Mouse (Mus musculus): ENCODE data around the gene Gsdma3. TPM values are rescaled to one million over a fixed set of nuclear protein-coding genes. Genes with fewer than 3 reads are reported as not detected.
"Not testable (repeated sequence)": the region's sequence is repeated elsewhere in the genome, so short reads cannot be mapped to it uniquely, and the experiment has no call there.

Gsdma3 gene
- polyA plus RNA-seq, 1 experiment from 2014 or later, result not detected

DNA sequence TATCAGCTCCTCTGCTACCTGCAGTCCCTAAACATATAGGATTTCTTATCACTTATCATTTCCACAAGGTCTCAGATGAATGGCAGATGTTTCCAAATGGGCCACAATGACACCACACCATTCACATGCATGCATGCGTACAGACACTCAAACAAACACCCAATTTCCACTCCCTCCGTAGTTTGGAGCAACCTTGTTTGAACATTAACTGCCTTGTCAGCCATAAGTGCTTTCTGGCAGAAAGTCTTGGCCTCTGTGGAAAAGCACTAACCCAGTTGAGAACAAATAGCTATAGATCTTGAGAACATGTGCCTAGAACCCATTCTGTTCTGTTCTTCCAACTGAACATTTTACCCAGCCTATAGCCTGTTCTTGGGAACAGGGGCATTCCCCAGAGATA lies 19.8 kb downstream of the Gsdma3 start:
- peaks cover 39% of the 10 kb centered on the region for H3K27me3 ChIP-seq (ENCODE audit: insufficient read depth, poor library complexity, severe bottlenecking)
- no peak for DNase-seq (ENCODE audit: low spot score)
- WGBS, result 71% methylated on average over 2 of the region's 2 CpGs

DNA sequence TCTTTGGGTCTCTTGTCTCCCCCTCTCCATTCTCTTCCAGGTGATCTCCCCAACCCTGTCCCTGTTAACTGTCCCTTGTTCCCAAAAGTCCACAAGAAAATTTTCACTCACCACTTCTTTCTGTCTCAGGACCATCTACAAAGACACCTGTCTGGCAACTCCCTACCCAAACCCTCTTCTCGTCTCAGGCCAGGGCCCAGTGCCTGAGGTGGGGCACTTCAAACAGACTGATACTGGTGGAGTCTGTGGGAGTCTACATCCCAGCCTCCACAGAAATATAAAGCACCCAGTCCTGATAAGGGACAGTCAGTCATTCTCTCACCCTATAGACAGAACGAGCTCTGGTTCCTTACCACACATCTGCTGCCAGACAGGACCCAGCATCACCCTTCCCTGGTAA lies 20.3 kb downstream of the Gsdma3 start, which contains the start of gene Gsdma2:
Gene Gsdma2 (plus strand): TSS at position 301 of the 400 bp plus-strand sequence.
- Histone ChIP-seq H3K4me3 (no peak within 1 kb of the TSS), H3K4me1 (no peaks in the 10 kb centered on the region), H3K36me3 (no peaks in the 10 kb centered on the region), H3K9me3 (no peaks in the 10 kb centered on the region), H3K27ac (no peak within 1 kb of the TSS), H3K27me3 (ENCODE audit: insufficient read depth, poor library complexity, severe bottlenecking) (peaks cover 37% of the 10 kb centered on the region)
- WGBS, result 54% methylated on average over 2 of the region's 2 CpGs
- no peak for DNase-seq (ENCODE audit: low spot score)

More for the DNA sequence above, 19.8 kb downstream of the Gsdma3 start:
- Histone ChIP-seq H3K4me1 (no peaks in the 10 kb centered on the region), H3K36me3 (no peaks in the 10 kb centered on the region), H3K9me3 (no peaks in the 10 kb centered on the region), H3K27ac (no peak overlapping the region), H3K4me3 (no peak overlapping the region)

DNA sequence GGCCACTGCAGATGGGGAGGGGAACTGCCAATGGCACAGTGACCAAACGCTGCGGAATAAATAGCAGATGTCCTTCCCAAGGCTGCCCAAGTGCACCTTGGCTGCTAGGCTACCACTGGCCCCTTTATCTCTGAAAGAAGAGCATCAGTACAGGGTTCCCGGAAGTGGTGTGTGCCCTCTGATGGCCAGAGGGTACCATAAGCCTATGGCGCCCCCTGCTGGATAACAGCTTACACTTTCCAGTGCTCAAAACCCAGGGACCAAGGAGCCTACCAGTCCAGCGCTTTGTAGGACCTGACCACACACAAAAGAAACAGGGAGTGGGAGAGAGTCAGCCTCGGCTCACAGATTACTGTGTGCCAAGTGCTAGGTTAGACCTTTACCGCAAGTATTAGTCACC lies 28.9 kb downstream of the Gsdma3 start:
- peak; percentile 83 for DNase-seq (ENCODE audit: low spot score)
- H3K27ac ChIP-seq, H3K4me1 ChIP-seq, H3K36me3 ChIP-seq, H3K9me3 ChIP-seq, H3K4me3 ChIP-seq: not testable (repeated sequence)
- 8% methylated on average over 7 of the region's 7 CpGs for WGBS
- peaks cover 13% of the 10 kb centered on the region for H3K27me3 ChIP-seq (ENCODE audit: insufficient read depth, poor library complexity, severe bottlenecking)

DNA sequence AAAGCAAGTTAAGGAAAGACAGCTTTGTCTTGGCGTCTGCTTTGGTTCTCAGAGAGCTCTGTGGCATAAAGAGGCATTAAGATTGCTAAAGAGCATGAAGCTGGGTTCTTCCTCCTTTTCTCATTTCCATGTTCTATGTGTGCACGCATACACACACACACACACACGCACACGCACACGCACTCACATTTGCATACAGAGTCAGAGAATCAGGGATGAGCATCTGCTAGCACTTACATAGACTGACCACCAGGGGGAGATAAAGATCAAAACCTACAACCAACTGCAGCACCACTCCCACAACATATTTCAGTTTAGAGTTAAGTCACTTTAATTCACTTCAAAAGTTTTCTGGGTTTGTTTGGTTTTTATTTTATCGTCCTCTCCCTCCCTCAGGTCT lies 34.4 kb downstream of the Gsdma3 start:
- Histone ChIP-seq H3K36me3 (no peaks in the 10 kb centered on the region), H3K9me3 (no peaks in the 10 kb centered on the region), H3K4me1 (no peaks in the 10 kb centered on the region), H3K4me3 (no peak overlapping the region), H3K27me3 (ENCODE audit: insufficient read depth, poor library complexity, severe bottlenecking) (peaks cover 21% of the 10 kb centered on the region; the same call in 1 of the 2 replicates), H3K27ac (no peak overlapping the region)
- 12% methylated on average over 6 of the region's 6 CpGs for WGBS
- DNase-seq (ENCODE audit: low spot score), result no peak

DNA sequence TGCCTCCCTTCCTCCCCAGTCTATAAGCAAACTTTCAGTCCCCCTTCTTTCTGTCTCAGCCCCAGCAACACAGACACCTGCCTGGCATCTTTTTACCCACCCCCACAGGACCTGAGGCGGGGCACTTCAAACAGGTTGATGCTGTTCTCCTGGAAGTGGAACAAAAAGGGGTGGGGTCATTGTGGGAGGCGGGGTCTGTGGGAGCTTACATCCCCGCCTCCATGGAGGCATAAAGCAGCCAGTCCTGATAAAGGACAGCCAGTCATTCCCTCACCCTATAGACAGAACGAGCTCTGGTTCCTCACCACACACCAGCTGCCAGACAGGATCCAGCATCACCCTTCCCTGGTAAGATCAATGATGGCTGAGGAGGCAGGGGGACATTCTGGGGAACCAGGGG lies 37.9 kb downstream of the Gsdma3 start, which contains the start of gene Gsdma:
Gene Gsdma (plus strand): TSS at position 261 of the 400 bp plus-strand sequence.
- H3K4me1 ChIP-seq, result no peaks in the 10 kb centered on the region
- no peaks in the 10 kb centered on the region for H3K9me3 ChIP-seq
- WGBS, result 18% methylated on average over 4 of the region's 4 CpGs
- H3K36me3 ChIP-seq, result no peaks in the 10 kb centered on the region
- H3K4me3 ChIP-seq, result no peak within 1 kb of the TSS
- no peak within 1 kb of the TSS for H3K27ac ChIP-seq
- peaks cover 51% of the 10 kb centered on the region for H3K27me3 ChIP-seq (ENCODE audit: insufficient read depth, poor library complexity, severe bottlenecking)
- DNase-seq (ENCODE audit: low spot score), result no peak

DNA sequence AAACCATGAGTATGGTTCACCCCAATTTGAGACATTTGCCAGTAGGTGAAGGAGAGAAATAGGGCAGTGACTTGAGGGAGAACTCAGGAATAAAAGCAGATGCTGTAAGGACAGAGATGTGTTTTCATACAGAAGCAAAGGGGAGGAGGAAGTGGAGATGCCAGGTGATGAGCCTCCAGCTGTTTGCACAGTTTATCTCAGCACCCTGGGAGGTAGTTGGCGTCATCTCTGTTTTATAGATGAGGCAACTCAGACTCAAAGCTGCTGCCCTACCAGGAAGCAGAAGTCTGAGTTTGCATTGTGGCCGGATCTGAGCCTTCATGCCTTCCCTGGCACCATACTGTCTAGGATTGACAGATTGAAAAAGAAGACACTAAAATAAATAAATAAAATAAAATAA lies 42.8 kb downstream of the Gsdma3 start:
- H3K4me1 ChIP-seq, result 0 out of 2 replicates have a peak, but pooled peaks cover 3% of the 10 kb centered on the region
- DNase-seq (ENCODE audit: low spot score), result no peak
- peaks cover 71% of the 10 kb centered on the region for H3K27me3 ChIP-seq (ENCODE audit: insufficient read depth, poor library complexity, severe bottlenecking)
- H3K36me3 ChIP-seq, result no peaks in the 10 kb centered on the region
- 61% methylated on average over 2 of the region's 2 CpGs for WGBS
- no peak overlapping the region for H3K4me3 ChIP-seq
- no peaks in the 10 kb centered on the region for H3K9me3 ChIP-seq
- H3K27ac ChIP-seq, result no peak overlapping the region

DNA sequence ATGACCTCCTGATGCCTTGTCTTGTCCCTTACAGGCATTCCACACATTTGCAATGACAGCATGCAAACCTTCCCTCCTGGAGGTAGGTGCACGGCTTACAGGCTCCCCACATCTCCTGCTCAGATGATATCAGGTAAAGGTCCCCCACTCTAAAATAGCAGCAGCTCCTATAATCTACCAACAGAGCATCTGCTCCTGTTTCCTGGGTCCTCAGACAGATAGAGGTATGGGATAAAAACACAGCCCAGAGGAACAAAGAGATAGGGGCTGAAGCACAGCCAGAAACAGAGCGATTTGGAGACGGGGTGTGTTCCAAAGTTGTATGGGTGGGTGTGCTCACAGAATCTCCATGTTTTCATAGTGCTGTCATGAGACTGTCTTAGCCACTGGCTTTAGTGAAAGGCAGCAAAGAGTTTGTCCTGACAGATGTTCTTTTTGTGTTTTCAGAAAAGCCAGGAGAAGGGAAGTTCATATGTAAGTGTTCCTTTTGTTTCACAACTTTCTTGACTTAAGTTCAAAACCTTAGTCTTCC lies 45.2 kb downstream of the Gsdma3 start:
- DNase-seq (ENCODE audit: low spot score), result no peak
- Histone ChIP-seq H3K4me1 (peaks cover 9% of the 10 kb centered on the region; the same call in 1 of the 2 replicates), H3K9me3 (no peaks in the 10 kb centered on the region), H3K27ac (no peak overlapping the region), H3K4me3 (no peak overlapping the region), H3K36me3 (no peaks in the 10 kb centered on the region), H3K27me3 (ENCODE audit: insufficient read depth, poor library complexity, severe bottlenecking) (peaks cover 51% of the 10 kb centered on the region)
- WGBS, result 59% methylated on average over 3 of the region's 3 CpGs

DNA sequence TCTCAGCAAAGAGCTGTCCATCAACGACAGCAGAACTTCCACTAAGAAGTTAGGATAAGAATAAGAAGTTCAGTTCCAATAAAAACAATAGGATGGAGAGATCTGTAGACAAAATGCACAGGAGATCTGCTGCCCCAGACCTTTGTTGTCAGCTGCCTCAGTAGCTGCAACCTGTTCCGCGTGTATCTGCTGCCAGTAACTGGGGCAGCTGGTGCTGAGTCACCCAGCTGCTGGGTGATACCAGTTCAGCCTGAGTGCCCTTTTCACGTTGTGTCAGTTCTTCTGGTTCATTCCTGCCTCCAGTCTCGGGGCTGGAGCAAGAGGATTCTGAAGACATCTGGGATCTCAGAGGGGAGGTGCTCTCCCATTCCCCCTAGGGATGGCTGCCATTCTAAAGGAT lies 45.7 kb downstream of the Gsdma3 start:
- Histone ChIP-seq H3K9me3 (no peaks in the 10 kb centered on the region), H3K27ac (no peak overlapping the region), H3K4me3 (no peak overlapping the region), H3K4me1 (peaks cover 9% of the 10 kb centered on the region; the same call in 1 of the 2 replicates), H3K36me3 (no peaks in the 10 kb centered on the region), H3K27me3 (ENCODE audit: insufficient read depth, poor library complexity, severe bottlenecking) (peaks cover 46% of the 10 kb centered on the region)
- no peak for DNase-seq (ENCODE audit: low spot score)
- 55% methylated on average over 5 of the region's 5 CpGs for WGBS

DNA sequence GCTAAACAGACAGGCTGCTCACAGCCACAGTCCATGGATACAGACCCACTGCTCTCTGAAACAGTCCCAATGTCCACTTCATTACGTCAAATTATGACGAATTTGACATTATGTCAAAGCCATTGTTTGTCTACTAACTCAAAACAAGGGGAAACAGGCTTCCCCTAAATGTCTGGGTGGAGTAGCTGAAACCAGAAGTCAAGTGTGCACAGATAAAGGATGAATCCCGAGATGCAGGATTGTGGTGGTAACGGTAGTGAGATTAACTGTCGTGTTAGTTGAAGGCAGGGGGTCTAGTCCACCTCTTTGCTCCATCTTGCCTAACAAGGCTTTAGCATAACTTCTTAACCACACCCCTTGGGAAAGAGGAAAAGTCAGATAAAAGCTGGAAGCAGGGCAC lies 46.3 kb downstream of the Gsdma3 start:
- H3K27ac ChIP-seq, result no peak overlapping the region
- no peaks in the 10 kb centered on the region for H3K9me3 ChIP-seq
- DNase-seq (ENCODE audit: low spot score), result no peak
- peaks cover 40% of the 10 kb centered on the region for H3K27me3 ChIP-seq (ENCODE audit: insufficient read depth, poor library complexity, severe bottlenecking)
- 71% methylated on average over 5 of the region's 5 CpGs for WGBS
- no peaks in the 10 kb centered on the region for H3K36me3 ChIP-seq
- H3K4me1 ChIP-seq, result peaks cover 9% of the 10 kb centered on the region; the same call in 1 of the 2 replicates
- H3K4me3 ChIP-seq, result no peak overlapping the region

DNA sequence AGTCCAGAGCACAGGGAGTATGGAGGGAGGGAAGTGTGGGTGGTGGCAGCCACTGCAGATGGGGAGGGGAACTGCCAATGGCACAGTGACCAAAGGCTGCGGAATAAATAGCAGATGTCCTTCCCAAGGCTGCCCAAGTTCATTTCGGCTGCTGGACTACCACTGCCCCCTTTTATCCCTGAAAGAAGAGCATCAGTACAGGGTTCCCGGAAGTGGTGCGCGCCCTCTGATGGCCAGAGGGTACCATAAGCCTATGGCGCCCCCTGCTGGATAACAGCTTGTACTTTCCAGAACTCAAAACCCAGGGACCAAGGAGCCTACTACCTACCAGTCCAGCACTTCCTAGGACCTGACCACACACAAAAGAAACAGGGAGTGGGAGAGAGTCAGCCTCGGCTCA lies 47.0 kb downstream of the Gsdma3 start:
- peaks cover 33% of the 10 kb centered on the region for H3K27me3 ChIP-seq (ENCODE audit: insufficient read depth, poor library complexity, severe bottlenecking)
- not testable (repeated sequence) for H3K9me3 ChIP-seq; H3K27ac ChIP-seq; DNase-seq (ENCODE audit: low spot score); H3K4me1 ChIP-seq; H3K36me3 ChIP-seq; H3K4me3 ChIP-seq
- WGBS, result 3% methylated on average over 7 of the region's 7 CpGs

DNA sequence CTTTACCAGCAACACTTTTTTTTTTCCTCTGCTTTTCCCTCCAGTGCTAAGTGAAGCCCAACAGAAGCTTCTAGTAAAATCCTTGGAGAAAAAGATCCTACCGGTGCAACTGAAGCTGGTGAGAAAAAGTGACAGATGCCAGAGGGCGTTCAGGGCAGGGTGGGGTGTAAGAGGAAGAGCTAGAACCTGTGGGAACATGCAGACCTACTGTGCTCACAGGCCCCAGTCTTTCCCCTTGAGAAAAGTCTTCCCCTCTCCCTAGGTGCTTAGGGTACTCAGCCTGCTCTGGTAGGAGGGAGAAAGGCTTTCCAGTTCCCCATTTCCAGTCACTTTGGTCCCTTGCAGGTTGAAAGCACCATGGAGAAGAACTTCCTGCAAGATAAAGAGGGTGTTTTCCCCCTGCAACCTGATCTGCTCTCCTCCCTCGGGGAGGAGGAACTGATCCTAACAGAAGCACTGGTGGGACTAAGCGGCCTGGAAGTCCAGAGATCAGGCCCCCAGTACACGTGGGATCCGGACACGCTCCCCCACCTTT lies 49.7 kb downstream of the Gsdma3 start:
- H3K9me3 ChIP-seq, result no peaks in the 10 kb centered on the region
- H3K4me1 ChIP-seq, result peaks cover 9% of the 10 kb centered on the region; the same call in 1 of the 2 replicates
- H3K27ac ChIP-seq, result no peak overlapping the region
- WGBS, result 21% methylated on average over 7 of the region's 7 CpGs
- peaks cover 18% of the 10 kb centered on the region; the same call in 1 of the 2 replicates for H3K27me3 ChIP-seq (ENCODE audit: insufficient read depth, poor library complexity, severe bottlenecking)
- no peaks in the 10 kb centered on the region for H3K36me3 ChIP-seq
- no peak overlapping the region for H3K4me3 ChIP-seq
- DNase-seq (ENCODE audit: low spot score), result no peak

DNA sequence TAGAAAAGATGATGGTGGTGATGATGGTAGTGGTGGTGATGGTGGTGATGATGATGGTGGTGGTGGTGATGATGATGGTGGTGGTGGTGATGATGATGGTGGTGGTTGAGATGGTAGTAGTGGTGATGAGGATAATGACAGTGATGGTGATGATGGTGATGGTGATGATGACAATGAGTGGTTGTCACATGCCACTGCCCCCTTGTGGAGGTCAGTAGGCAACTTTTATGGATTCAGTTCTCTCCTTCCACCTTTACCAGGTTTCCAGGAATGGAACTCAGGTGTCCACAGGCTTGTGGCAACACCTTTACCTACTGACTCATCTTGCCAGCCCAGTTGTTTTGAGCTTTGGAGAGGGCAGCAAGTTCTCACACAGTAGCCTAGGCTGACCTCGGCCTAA lies 53.9 kb downstream of the Gsdma3 start:
- Histone ChIP-seq H3K9me3 (no peaks in the 10 kb centered on the region), H3K4me1 (peaks cover 19% of the 10 kb centered on the region), H3K27me3 (ENCODE audit: insufficient read depth, poor library complexity, severe bottlenecking) (no peaks in the 10 kb centered on the region), H3K27ac (no peak overlapping the region), H3K36me3 (peaks cover 5% of the 10 kb centered on the region; the same call in 1 of the 2 replicates), H3K4me3 (no peak overlapping the region)
- 92% methylated on average over 1 of the region's 1 CpGs for WGBS
- no peak for DNase-seq (ENCODE audit: low spot score)

DNA sequence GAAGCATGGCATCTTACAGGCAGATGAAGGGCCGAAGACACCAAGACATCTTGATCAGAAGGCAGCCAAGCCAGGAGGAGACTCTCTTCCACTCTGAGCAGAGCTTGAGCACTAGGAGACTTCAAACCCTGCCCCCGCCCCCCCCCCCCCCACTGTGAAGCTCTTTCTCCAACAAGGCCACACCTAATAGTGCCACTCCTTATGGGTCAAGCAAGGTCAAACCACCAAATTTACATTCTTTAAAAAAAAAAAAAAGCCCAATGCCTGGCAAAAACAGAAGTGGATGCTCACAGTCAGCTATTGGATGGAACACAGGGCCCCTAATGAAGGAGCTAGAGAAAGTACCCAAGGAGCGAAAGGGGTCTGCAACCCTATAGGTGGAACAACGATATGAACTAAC lies 54.4 kb downstream of the Gsdma3 start:
- H3K4me3 ChIP-seq; DNase-seq (ENCODE audit: low spot score); H3K27me3 ChIP-seq (ENCODE audit: insufficient read depth, poor library complexity, severe bottlenecking); H3K9me3 ChIP-seq; H3K27ac ChIP-seq: not testable (repeated sequence)
- H3K36me3 ChIP-seq, result peaks cover 10% of the 10 kb centered on the region
- 83% methylated on average over 4 of the region's 4 CpGs for WGBS
- peaks cover 19% of the 10 kb centered on the region for H3K4me1 ChIP-seq

DNA sequence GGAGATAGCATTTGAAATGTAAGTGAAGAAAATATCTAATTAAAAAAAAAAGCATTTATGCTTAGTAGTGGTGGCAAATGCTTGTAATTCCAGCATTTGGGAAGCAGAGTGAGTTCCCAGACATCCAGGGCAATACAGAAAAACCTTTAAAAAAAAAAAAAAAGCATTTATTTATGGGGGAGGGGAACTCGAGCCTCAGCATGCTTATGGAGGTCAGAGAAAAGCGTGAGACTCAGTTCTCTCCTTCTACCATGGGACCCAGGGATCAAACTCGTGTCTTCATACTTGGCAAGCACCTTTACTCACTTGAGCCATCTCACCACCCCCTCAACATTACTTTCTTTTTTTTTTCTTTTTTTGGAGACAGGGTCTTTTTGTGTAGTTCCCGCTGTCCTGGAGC lies 55.0 kb downstream of the Gsdma3 start:
- Histone ChIP-seq H3K9me3 (no peaks in the 10 kb centered on the region), H3K4me3 (no peak overlapping the region; the same call in 1 of the 2 replicates), H3K36me3 (peaks cover 16% of the 10 kb centered on the region), H3K27ac (no peak overlapping the region), H3K4me1 (peaks cover 14% of the 10 kb centered on the region), H3K27me3 (ENCODE audit: insufficient read depth, poor library complexity, severe bottlenecking) (no peaks in the 10 kb centered on the region)
- WGBS, result 79% methylated on average over 4 of the region's 4 CpGs
- no peak for DNase-seq (ENCODE audit: low spot score)

Measured in heart, embryonic 10.5 days (tissue).